Mouse (Mus musculus): ENCODE data around the gene Duox2. TPM values are rescaled to one million over a fixed set of nuclear protein-coding genes. Genes with fewer than 3 reads are reported as not detected.

The Duox2 gene
- polyA plus RNA-seq, 1 experiment from 2014 or later, result not detected

GRCm38 (mm10) chr2:122243671-122244131 is 54.5 kb downstream of the Duox2 start:
- Histone ChIP-seq H3K4me1 (peaks cover 5% of the 10 kb centered on the region), H3K27ac (no peak overlapping the region), H3K4me3 (no peak overlapping the region), H3K36me3 (replicated peaks) (no peaks in the 10 kb centered on the region; the same call in 1 of the 2 replicates), H3K9me3 (no peaks in the 10 kb centered on the region), H3K27me3 (ENCODE audit: poor library complexity, severe bottlenecking) (no peaks in the 10 kb centered on the region)
- 6% methylated on average over 3 of the region's 3 CpGs for WGBS
- DNase-seq (ENCODE audit: extremely low spot score, low spot score), result peak; percentile 67

GRCm38 (mm10) chr2:122241935-122242334 is 56.3 kb downstream of the Duox2 start:
- Histone ChIP-seq H3K9me3 (no peaks in the 10 kb centered on the region), H3K27ac (no peak overlapping the region), H3K4me1 (peaks cover 5% of the 10 kb centered on the region), H3K4me3 (no peak overlapping the region), H3K27me3 (ENCODE audit: poor library complexity, severe bottlenecking) (no peaks in the 10 kb centered on the region), H3K36me3 (replicated peaks) (no peaks in the 10 kb centered on the region; the same call in 1 of the 2 replicates)
- WGBS, result 78% methylated on average over 6 of the region's 6 CpGs
- no peak for DNase-seq (ENCODE audit: extremely low spot score, low spot score)

- WGBS, result 91% methylated on average over 4 of the region's 4 CpGs
- no peaks in the 10 kb centered on the region for H3K9me3 ChIP-seq
- H3K27ac ChIP-seq, result no peak overlapping the region
- H3K4me3 ChIP-seq, result no peak overlapping the region
- no peak for DNase-seq (ENCODE audit: extremely low spot score, low spot score)
- no peaks in the 10 kb centered on the region for H3K36me3 ChIP-seq (replicated peaks)
- H3K27me3 ChIP-seq (ENCODE audit: poor library complexity, severe bottlenecking), result peaks cover 4% of the 10 kb centered on the region
- H3K4me1 ChIP-seq, result peaks cover 5% of the 10 kb centered on the region
Observed at GRCm38 (mm10) chr2:122241226-122241625, 57.0 kb downstream of the Duox2 start.

- Histone ChIP-seq H3K27ac (no peak overlapping the region), H3K36me3 (replicated peaks) (no peaks in the 10 kb centered on the region), H3K9me3 (no peaks in the 10 kb centered on the region), H3K27me3 (ENCODE audit: poor library complexity, severe bottlenecking) (peaks cover 9% of the 10 kb centered on the region), H3K4me3 (no peak overlapping the region), H3K4me1 (peaks cover 5% of the 10 kb centered on the region)
- no peak for DNase-seq (ENCODE audit: extremely low spot score, low spot score)
Observed at GRCm38 (mm10) chr2:122240735-122241134, 57.5 kb downstream of the Duox2 start.

GRCm38 (mm10) chr2:122237891-122238470 is 60.3 kb downstream of the Duox2 start:
- WGBS, result 96% methylated on average over 2 of the region's 2 CpGs
- DNase-seq (ENCODE audit: extremely low spot score, low spot score), result no peak
- peaks cover 14% of the 10 kb centered on the region for H3K4me1 ChIP-seq
- H3K36me3 ChIP-seq (replicated peaks), result no peaks in the 10 kb centered on the region
- no peak overlapping the region for H3K4me3 ChIP-seq
- H3K9me3 ChIP-seq, result no peaks in the 10 kb centered on the region
- peaks cover 14% of the 10 kb centered on the region for H3K27me3 ChIP-seq (ENCODE audit: poor library complexity, severe bottlenecking)
- no peak overlapping the region for H3K27ac ChIP-seq

GRCm38 (mm10) chr2:122236321-122236720 is 61.9 kb downstream of the Duox2 start:
- Histone ChIP-seq H3K36me3 (replicated peaks) (no peaks in the 10 kb centered on the region), H3K27ac (no peak overlapping the region), H3K9me3 (no peaks in the 10 kb centered on the region)

GRCm38 (mm10) chr2:122235425-122235824 is 62.8 kb downstream of the Duox2 start:
- DNase-seq (ENCODE audit: extremely low spot score, low spot score), result no peak
- Histone ChIP-seq H3K9me3 (no peaks in the 10 kb centered on the region), H3K27me3 (ENCODE audit: poor library complexity, severe bottlenecking) (peaks cover 14% of the 10 kb centered on the region), H3K4me1 (peaks cover 14% of the 10 kb centered on the region), H3K36me3 (replicated peaks) (no peaks in the 10 kb centered on the region), H3K27ac (no peak overlapping the region), H3K4me3 (peak overlapping the region; percentile 66)
- 81% methylated on average over 2 of the region's 2 CpGs for whole genome bisulfite sequencing

More at GRCm38 (mm10) chr2:122236321-122236720, 61.9 kb downstream of the Duox2 start:
- peaks cover 14% of the 10 kb centered on the region for H3K4me1 ChIP-seq
- DNase-seq (ENCODE audit: extremely low spot score, low spot score), result no peak
- peaks cover 14% of the 10 kb centered on the region for H3K27me3 ChIP-seq (ENCODE audit: poor library complexity, severe bottlenecking)
- no peak overlapping the region for H3K4me3 ChIP-seq

- DNase-seq (ENCODE audit: extremely low spot score, low spot score), result peak; percentile 93
- WGBS, result under 1% methylated on average over 35 of the region's 35 CpGs
- peak within 1 kb of the TSS; percentile 66 for H3K4me3 ChIP-seq
- peaks cover 14% of the 10 kb centered on the region for H3K27me3 ChIP-seq (ENCODE audit: poor library complexity, severe bottlenecking)
- H3K4me1 ChIP-seq, result peaks cover 14% of the 10 kb centered on the region
- H3K9me3 ChIP-seq, result no peaks in the 10 kb centered on the region
- peak within 1 kb of the TSS; percentile 85 for H3K27ac ChIP-seq
- no peaks in the 10 kb centered on the region for H3K36me3 ChIP-seq (replicated peaks)
Observed at GRCm38 (mm10) chr2:122234611-122235288, 63.5 kb downstream of the Duox2 start, which contains the start of gene Sord. Sord (plus strand) TSS chr2:122234749.

- Histone ChIP-seq H3K36me3 (replicated peaks) (no peaks in the 10 kb centered on the region), H3K27ac (peak overlapping the region; percentile 85), H3K9me3 (no peaks in the 10 kb centered on the region), H3K4me3 (peak overlapping the region; percentile 66), H3K27me3 (ENCODE audit: poor library complexity, severe bottlenecking) (peaks cover 14% of the 10 kb centered on the region), H3K4me1 (peaks cover 14% of the 10 kb centered on the region)
- 6% methylated on average over 26 of the region's 26 CpGs for WGBS
- peak; percentile 40 for DNase-seq (ENCODE audit: extremely low spot score, low spot score)
Observed at GRCm38 (mm10) chr2:122233759-122234557, 64.3 kb downstream of the Duox2 start.

- 56% methylated on average over 5 of the region's 5 CpGs for WGBS
- 0 out of 2 replicates have a peak overlapping the region, but pooled peaks have one; percentile 85 for H3K27ac ChIP-seq
- peaks cover 14% of the 10 kb centered on the region for H3K4me1 ChIP-seq
- no peak overlapping the region for H3K4me3 ChIP-seq
- no peak for DNase-seq (ENCODE audit: extremely low spot score, low spot score)
- H3K27me3 ChIP-seq (ENCODE audit: poor library complexity, severe bottlenecking), result peaks cover 14% of the 10 kb centered on the region
- H3K9me3 ChIP-seq, result no peaks in the 10 kb centered on the region
- no peaks in the 10 kb centered on the region for H3K36me3 ChIP-seq (replicated peaks)
Observed at GRCm38 (mm10) chr2:122233341-122233740, 64.9 kb downstream of the Duox2 start.

- Histone ChIP-seq H3K9me3 (no peaks in the 10 kb centered on the region), H3K27me3 (ENCODE audit: poor library complexity, severe bottlenecking) (peaks cover 14% of the 10 kb centered on the region), H3K36me3 (replicated peaks) (no peaks in the 10 kb centered on the region), H3K4me3 (no peak overlapping the region), H3K4me1 (peaks cover 14% of the 10 kb centered on the region), H3K27ac (no peak overlapping the region)
- 78% methylated on average over 9 of the region's 9 CpGs for WGBS
- DNase-seq (ENCODE audit: extremely low spot score, low spot score), result no peak
Observed at GRCm38 (mm10) chr2:122231616-122232015, 66.6 kb downstream of the Duox2 start.

- WGBS, result 87% methylated on average over 6 of the region's 6 CpGs
- H3K4me3 ChIP-seq, result no peak overlapping the region
- DNase-seq (ENCODE audit: extremely low spot score, low spot score), result no peak
- H3K36me3 ChIP-seq (replicated peaks), result no peaks in the 10 kb centered on the region
- H3K27ac ChIP-seq, result no peak overlapping the region
- H3K9me3 ChIP-seq, result no peaks in the 10 kb centered on the region
- H3K27me3 ChIP-seq (ENCODE audit: poor library complexity, severe bottlenecking), result peaks cover 2% of the 10 kb centered on the region; the same call in 1 of the 2 replicates
- peaks cover 13% of the 10 kb centered on the region for H3K4me1 ChIP-seq
Observed at GRCm38 (mm10) chr2:122230395-122230794, 67.9 kb downstream of the Duox2 start.

All from forebrain, embryonic 10.5 days (tissue).